Mouse (Mus musculus) liver, adult 2 months (tissue): Measurements from ENCODE around the gene Gm15262.
A peak's percentile ranks its signal among the peaks of the same experiment; 100 is the strongest.

Experiments
- CTCF ChIP-seq: fragments of 200-500 bp; IDR thresholded peaks from 2 replicates; pipeline ENCODE4 v1.5.1; 2011; ENCODE audit warnings: low read depth, low read length, control low read depth
- POLR2A ChIP-seq: fragments of 200-500 bp; IDR thresholded peaks from 2 replicates; pipeline ENCODE4 v1.6.1; 2011; ENCODE audit warnings: low read length, control low read depth; ENCODE audit not compliant: insufficient read depth; ENCODE audit errors: extremely low read depth

GRCm38 (mm10) chrX:161385791-161386190 is 98.5 kb downstream of the Gm15262 start:
- TF ChIP-seq CTCF (peak; percentile 70), POLR2A (no peak)
